In the genomic region with DNA sequence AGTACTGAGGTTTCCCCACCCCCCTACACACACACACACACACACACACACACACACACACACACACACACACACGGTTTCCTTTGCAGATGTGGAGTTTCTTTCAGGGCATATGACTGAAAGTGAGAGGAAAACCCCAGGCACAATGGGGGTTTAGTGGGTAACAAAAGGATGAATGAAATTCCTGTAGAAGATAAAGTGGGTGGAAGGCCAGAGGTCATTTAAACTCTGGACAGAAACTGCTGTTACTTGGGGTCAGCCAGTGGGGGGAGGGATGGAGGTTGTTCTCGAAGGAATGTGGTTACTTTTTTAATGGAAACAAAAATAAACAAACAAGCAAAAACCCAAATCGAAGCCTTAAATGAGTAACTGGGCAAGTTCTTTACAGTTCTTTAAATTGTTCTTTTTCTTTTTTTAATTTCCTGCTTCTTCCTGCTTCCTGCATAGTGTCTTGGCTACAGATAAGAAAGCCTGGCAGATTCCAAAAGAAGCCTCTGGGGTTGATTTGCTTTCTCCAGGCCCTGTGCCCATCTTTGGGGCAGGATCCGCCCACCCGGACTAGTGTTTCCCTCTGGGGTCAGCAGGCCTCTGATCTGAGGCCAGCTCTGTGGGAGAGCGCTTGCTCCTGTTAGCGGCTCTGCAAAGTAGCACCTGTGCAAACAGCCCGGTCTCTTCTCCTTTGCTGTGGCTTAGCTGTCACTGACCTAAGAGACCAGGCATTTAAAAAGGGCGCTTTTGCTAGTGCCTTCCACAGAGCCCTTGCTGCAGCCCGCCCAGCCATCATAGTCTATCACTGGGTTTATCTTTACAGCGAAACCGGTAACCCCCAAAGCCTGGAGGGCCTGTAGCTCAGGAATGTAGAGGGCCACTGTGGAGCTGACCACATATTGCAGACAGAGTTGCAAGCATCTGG, we compare ENCODE assay signal across 8 mouse cellular contexts. TPM values are rescaled to one million over a fixed set of nuclear protein-coding genes. Genes with fewer than 3 reads are reported as not detected.
A peak's percentile ranks its signal among the peaks of the same experiment; 100 is the strongest.
DNase-seq lines count a peak whose midpoint lies in the region; ATAC-seq lines count a peak whose summit lies in the region.

No protein-coding gene starts in this region.

- 3% methylated on average over 12 of the region's 12 CpGs for WGBS in forebrain, embryonic 10.5 days
- WGBS in forebrain, embryonic 16.5 days = 16% methylated on average over 12 of the region's 12 CpGs
- 6% methylated on average over 12 of the region's 12 CpGs for WGBS in heart, embryonic 14.5 days

- no peaks in the 10 kb centered on the region for H3K9me3 ChIP-seq in forebrain, embryonic 10.5 days
- H3K9me3 ChIP-seq in forebrain, embryonic 16.5 days (ENCODE audit: control insufficient read depth, low read length) = no peaks in the 10 kb centered on the region
- no peaks in the 10 kb centered on the region for H3K9me3 ChIP-seq in heart, embryonic 14.5 days (ENCODE audit: control insufficient read depth, low read length)

- peaks cover 67% of the 10 kb centered on the region for H3K4me1 ChIP-seq in forebrain, embryonic 10.5 days
- H3K4me1 ChIP-seq in forebrain, embryonic 16.5 days (replicated peaks; ENCODE audit: control insufficient read depth, insufficient read depth, low read length) = peaks cover 13% of the 10 kb centered on the region
- peaks cover 17 to 23% of the 10 kb centered on the region in 2 experiments for H3K4me1 ChIP-seq in heart, embryonic 14.5 days (ENCODE audit: control insufficient read depth in 2 of 2, insufficient read depth in 2 of 2, low read length in 2 of 2)

- H3K27ac ChIP-seq in forebrain, embryonic 10.5 days = peak overlapping the region; percentile 78
- no peak overlapping the region for H3K27ac ChIP-seq in forebrain, embryonic 16.5 days (ENCODE audit: low read length)
- 0 out of 4 replicates have a peak overlapping the region, but pooled peaks have one; percentile 9 to 20 for H3K27ac ChIP-seq in heart, embryonic 14.5 days (replicated peaks in 1 of 2; ENCODE audit: control insufficient read depth in 1 of 2, insufficient read depth in 1 of 2, low read depth in 2 of 2, low read length in 2 of 2)

- no peak overlapping the region for H3K9ac ChIP-seq in forebrain, embryonic 16.5 days (replicated peaks; ENCODE audit: low read depth, low read length)
- H3K9ac ChIP-seq in heart, embryonic 14.5 days (ENCODE audit: low read length) = no peak overlapping the region

- H3K36me3 ChIP-seq in forebrain, embryonic 10.5 days (replicated peaks) = peaks cover 21% of the 10 kb centered on the region
- H3K36me3 ChIP-seq in forebrain, embryonic 16.5 days (ENCODE audit: control insufficient read depth, insufficient read depth) = no peaks in the 10 kb centered on the region
- H3K36me3 ChIP-seq in heart, embryonic 14.5 days (ENCODE audit: control insufficient read depth, insufficient read depth, low read length) = no peaks in the 10 kb centered on the region

- H3K4me2 ChIP-seq in forebrain, embryonic 16.5 days (ENCODE audit: low read length) = no peak overlapping the region
- H3K4me2 ChIP-seq in heart, embryonic 14.5 days (ENCODE audit: low read length) = peak overlapping the region; percentile 19; the same call in 1 of the 2 replicates

- no peaks in the 10 kb centered on the region for H3K27me3 ChIP-seq in forebrain, embryonic 10.5 days (ENCODE audit: poor library complexity, severe bottlenecking)
- no peaks in the 10 kb centered on the region for H3K27me3 ChIP-seq in forebrain, embryonic 16.5 days (replicated peaks; ENCODE audit: control insufficient read depth, insufficient read depth, low read length)
- no peaks in the 10 kb centered on the region for H3K27me3 ChIP-seq in heart, embryonic 14.5 days (ENCODE audit: control insufficient read depth, insufficient read depth, low read length)

- DNase-seq in forebrain, embryonic 10.5 days (ENCODE audit: extremely low spot score, low spot score) = peak; percentile 67
- peak; percentile 56 for DNase-seq in R1 (ENCODE audit: low read depth, low spot score)
- DNase-seq in kidney, postnatal 14 days = peak; percentile 79
- DNase-seq in layer of hippocampus, postnatal 25 days (ENCODE audit: extremely low spot score in 1 of 2, low spot score in 1 of 2) = no peak

- no peak for ATAC-seq in forebrain, embryonic 16.5 days
- peak; percentile 52 for ATAC-seq in heart, embryonic 14.5 days (ENCODE audit: insufficient number of reproducible peaks, insufficient read depth, low FRiP score, low read depth)
- ATAC-seq in megakaryocyte, adult 5-6 weeks (ENCODE audit: poor library complexity, severe bottlenecking) = peak; percentile 31; the same call in 1 of the 2 replicates
- ATAC-seq in frontal cortex, adult (ENCODE audit: low TSS enrichment) = no peak

- peak overlapping the region; percentile 24; the same call in 1 of the 2 replicates for H3K4me3 ChIP-seq in forebrain, embryonic 10.5 days
- no peak overlapping the region for H3K4me3 ChIP-seq in forebrain, embryonic 16.5 days (replicated peaks; ENCODE audit: low read length)
- no peak overlapping the region for H3K4me3 ChIP-seq in heart, embryonic 14.5 days (ENCODE audit: control insufficient read depth in 1 of 2, insufficient read depth in 1 of 2, low read depth in 1 of 2, low read length in 2 of 2)

RNA-seq across cellular contexts. Expression of gene Sh3rf1, which starts 59.8 kb away (rescaled TPM):
- polyA plus RNA-seq in forebrain, embryonic 10.5 days (2016; fragmentation: Nextera tagmentation; extraction: Ambion mirVana) = 18.1 and 18.2 TPM in 2 replicates
- 30.4 and 33.6 TPM in 2 replicates for polyA plus RNA-seq in forebrain, embryonic 16.5 days (2015; fragmentation: Nextera tagmentation; extraction: Ambion mirVana)
- polyA plus RNA-seq in heart, embryonic 14.5 days (2014; fragmentation: Nextera tagmentation; extraction: Ambion mirVana) = 4.2 and 4.9 TPM in 2 replicates
- total RNA-seq in megakaryocyte, adult 5-6 weeks (2015) = 2.7 TPM in 2 replicates
- 1.8 and 2.6 TPM in 2 replicates for total RNA-seq in megakaryocyte, adult 5-6 weeks (2017)
- 10 to 100 TPM; 65.4 to 70.7 TPM for total RNA-seq in layer of hippocampus, postnatal 25 days (2021)

Comparison
In these comparisons a context has a peak if more than half of its experiments do, and no peak if none do; other contexts are left out.
1. DNase-seq: peak in forebrain, embryonic 10.5 days (single experiment), R1 (single experiment) and kidney, postnatal 14 days (single experiment); none in layer of hippocampus, postnatal 25 days (0 of 2).
2. ATAC-seq: peak in heart, embryonic 14.5 days (single experiment) and megakaryocyte, adult 5-6 weeks (single experiment); none in forebrain, embryonic 16.5 days (single experiment) and frontal cortex, adult (single experiment).